Mouse (Mus musculus) neural tube, embryonic 10.5 days (tissue): Measurements from ENCODE around the gene Tiam2.
A peak's percentile ranks its signal among the peaks of the same experiment; 100 is the strongest.

ENCODE experiments used
- DNase-seq: peaks from one replicate; pipeline ENCODE4 v3.0.0-alpha.2; 2017; ENCODE audit warnings: low spot score; ENCODE audit errors: extremely low spot score

Tiam2 gene

GRCm38 (mm10) chr17:3556251-3556650 is 229.9 kb downstream of the Tiam2 start:
- DNase-seq, result no peak

GRCm38 (mm10) chr17:3557331-3558311 is 231.2 kb downstream of the Tiam2 start, which contains the start of gene Tfb1m:
Gene Tfb1m, minus strand, starts transcription at chr17:3557781.
- peak; percentile 98 for DNase-seq

GRCm38 (mm10) chr17:3558356-3558870 is 232.0 kb downstream of the Tiam2 start:
- no peak for DNase-seq

GRCm38 (mm10) chr17:3560534-3560933 is 234.2 kb downstream of the Tiam2 start:
- no peak for DNase-seq

GRCm38 (mm10) chr17:3562405-3562804 is 236.0 kb downstream of the Tiam2 start:
- DNase-seq, result no peak

- peak; percentile 70 for DNase-seq
These were observed 244.5 kb downstream of the Tiam2 start for GRCm38 (mm10) chr17:3570876-3571275.
